ENCODE assay signal across 14 mouse cellular contexts in the genomic region with DNA sequence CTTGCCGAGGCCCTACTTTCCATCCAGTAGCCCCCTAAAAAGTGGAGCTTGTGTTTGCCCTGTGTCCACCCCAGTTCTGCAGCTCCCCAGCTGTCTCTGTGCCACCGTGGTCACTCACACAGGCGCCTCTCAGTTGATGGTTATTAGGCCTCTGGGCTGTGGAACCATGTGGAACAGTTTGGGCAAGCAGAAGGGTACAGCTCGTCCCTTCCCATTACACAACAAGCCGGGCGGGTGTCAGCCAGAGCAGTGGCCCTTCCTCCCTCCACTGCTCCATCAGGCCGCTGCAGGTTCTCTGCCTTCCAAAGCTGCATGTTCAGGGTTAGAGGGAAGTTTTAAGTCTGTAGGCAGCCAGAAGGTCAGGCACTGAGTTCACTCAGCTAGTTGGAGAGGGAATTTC. TPM values are rescaled to one million over a fixed set of nuclear protein-coding genes. Genes with fewer than 3 reads are reported as not detected.
DNase-seq lines count a peak whose midpoint lies in the region; ATAC-seq and TF ChIP-seq lines count a peak whose summit lies in the region.
"Had no signal": no experiment of that assay in that cellular context is flagged by ENCODE, and none has a peak within 500 bp of the region (broad histone marks: within the 10 kb centered on the region; RNA-seq: fewer than 3 reads in every experiment).

No protein-coding gene starts in this region.

- TF ChIP-seq POLR2A in cerebellum, adult 2 months (IDR thresholded peaks at IDR 0.05; ENCODE audit: borderline replicate concordance, insufficient read depth, low read length): no peak

- peaks cover 10% of the 10 kb centered on the region for H3K36me3 ChIP-seq in kidney, embryonic 15.5 days
- peaks cover 79% of the 10 kb centered on the region for H3K36me3 ChIP-seq in megakaryocyte, embryonic 14.5 days (replicated peaks; ENCODE audit: low read length)

- no peak for ATAC-seq in cerebellum, adult (ENCODE audit: insufficient number of reproducible peaks, low FRiP score, low TSS enrichment)
- no peak for ATAC-seq in kidney, embryonic 15.5 days (replicated peaks; ENCODE audit: low FRiP score)
- no peak for ATAC-seq in megakaryocyte, adult 5-6 weeks (ENCODE audit: poor library complexity, severe bottlenecking)

- 42% methylated on average over 7 of the region's 7 CpGs for WGBS in cerebellum, adult 2 months
- 83% methylated on average over 7 of the region's 7 CpGs for WGBS in kidney, embryonic 15.5 days

- no peak overlapping the region for H3K4me2 ChIP-seq in kidney, embryonic 15.5 days
- H3K4me2 ChIP-seq: lung, embryonic 14.5 days; neural tube, embryonic 12.5 days had no signal

- no peak overlapping the region for H3K9ac ChIP-seq in kidney, embryonic 15.5 days
- H3K9ac ChIP-seq: lung, embryonic 14.5 days; neural tube, embryonic 12.5 days had no signal

- no peak for TF ChIP-seq CTCF in cerebellum, adult 2 months (IDR thresholded peaks at IDR 0.05; ENCODE audit: borderline replicate concordance, insufficient read depth, low read depth, low read length)

- H3K4me3 ChIP-seq in cerebellum, adult 2 months (replicated peaks; ENCODE audit: insufficient read depth, low read depth, low read length): no peak overlapping the region
- no peak overlapping the region for H3K4me3 ChIP-seq in kidney, embryonic 15.5 days (replicated peaks)
- H3K4me3 ChIP-seq in megakaryocyte, embryonic 14.5 days (replicated peaks): peak overlapping the region; percentile 69
- H3K4me3 ChIP-seq: forebrain, embryonic 10.5 days; neural tube, embryonic 12.5 days had no signal

- no peaks in the 10 kb centered on the region for H3K9me3 ChIP-seq in kidney, embryonic 15.5 days (replicated peaks)
- no peaks in the 10 kb centered on the region for H3K9me3 ChIP-seq in megakaryocyte, embryonic 14.5 days
- H3K9me3 ChIP-seq: forebrain, embryonic 10.5 days; neural tube, embryonic 12.5 days had no signal

- no peaks in the 10 kb centered on the region for H3K27me3 ChIP-seq in cerebellum, adult 2 months (ENCODE audit: control insufficient read depth, insufficient read depth, low read length)
- no peaks in the 10 kb centered on the region for H3K27me3 ChIP-seq in kidney, embryonic 15.5 days
- no peaks in the 10 kb centered on the region for H3K27me3 ChIP-seq in megakaryocyte, embryonic 14.5 days (replicated peaks)
- H3K27me3 ChIP-seq: neural tube, embryonic 12.5 days had no signal

- DNase-seq in cerebellum, adult 2 months: peak; percentile 41 to 42
- DNase-seq in kidney, adult 18-20 months: peak; percentile 40
- peak; percentile 51 for DNase-seq in testis, postnatal 14 days (ENCODE audit: low spot score)
- no peak for DNase-seq in ovary, adult 18-20 months (ENCODE audit: low spot score)
- DNase-seq: lung, embryonic 14.5 days; midbrain, embryonic 14.5 days; retina, postnatal 1 day had no signal

- peaks cover 74% of the 10 kb centered on the region for H3K4me1 ChIP-seq in cerebellum, adult 2 months (ENCODE audit: control insufficient read depth, insufficient read depth, low read length)
- peaks cover 9% of the 10 kb centered on the region for H3K4me1 ChIP-seq in kidney, embryonic 15.5 days
- H3K4me1 ChIP-seq in megakaryocyte, embryonic 14.5 days: peaks cover 73% of the 10 kb centered on the region

- peak overlapping the region; percentile 86 for H3K27ac ChIP-seq in cerebellum, adult 2 months (ENCODE audit: insufficient read depth, low read length)
- H3K27ac ChIP-seq in kidney, embryonic 15.5 days: no peak overlapping the region
- H3K27ac ChIP-seq: forebrain, embryonic 10.5 days; kidney, postnatal 0 days; neural tube, embryonic 12.5 days had no signal

RNA-seq across cellular contexts. Expression of a gene that starts 24.3 kb away (rescaled TPM):
- 20.2 and 21.1 TPM in 2 replicates for polyA plus RNA-seq in cerebellum, adult 2 months (2012; rRNA removed)
- polyA plus RNA-seq in kidney, embryonic 15.5 days (2015; fragmentation: Nextera tagmentation; extraction: Ambion mirVana): 7.0 and 9.0 TPM in 2 replicates
- 1.4 and 4.5 TPM in 2 replicates for polyA plus RNA-seq in megakaryocyte, embryonic 14.5 days (2012; ENCODE audit: insufficient read depth, low replicate concordance)
- 24.7 and 31.2 TPM in 2 replicates for total RNA-seq in megakaryocyte, adult 5-6 weeks (2015)
- total RNA-seq in megakaryocyte, adult 5-6 weeks (2017): 30.1 and 39.5 TPM in 2 replicates

RNA-seq across cellular contexts. Expression of a gene that starts 28.1 kb away (rescaled TPM):
- polyA plus RNA-seq in cerebellum, adult 2 months (2012; rRNA removed): 99.8 and 105 TPM in 2 replicates
- 211 and 224 TPM in 2 replicates for polyA plus RNA-seq in kidney, embryonic 15.5 days (2015; fragmentation: Nextera tagmentation; extraction: Ambion mirVana)
- polyA plus RNA-seq in megakaryocyte, embryonic 14.5 days (2012; ENCODE audit: insufficient read depth, low replicate concordance): 15.6 and 16.1 TPM in 2 replicates
- 304 and 336 TPM in 2 replicates for total RNA-seq in megakaryocyte, adult 5-6 weeks (2015)
- 529 and 571 TPM in 2 replicates for total RNA-seq in megakaryocyte, adult 5-6 weeks (2017)
